Mouse (Mus musculus) adrenal gland, adult (tissue): ENCODE measurements around the gene Neu1.
A peak's percentile ranks its signal among the peaks of the same experiment; 100 is the strongest.
"Not testable (repeated sequence)": the region's sequence is repeated elsewhere in the genome, so short reads cannot be mapped to it uniquely, and the experiment has no call there.

ENCODE experiments used
- DNase-seq, 2 experiments: peaks; one replicate each; pipeline ENCODE4 v3.0.0; 2022 to 2023; ENCODE audit warnings: low spot score in 1 of 2; ENCODE audit not compliant: inconsistent age in 2 of 2

Neu1 gene

DNA sequence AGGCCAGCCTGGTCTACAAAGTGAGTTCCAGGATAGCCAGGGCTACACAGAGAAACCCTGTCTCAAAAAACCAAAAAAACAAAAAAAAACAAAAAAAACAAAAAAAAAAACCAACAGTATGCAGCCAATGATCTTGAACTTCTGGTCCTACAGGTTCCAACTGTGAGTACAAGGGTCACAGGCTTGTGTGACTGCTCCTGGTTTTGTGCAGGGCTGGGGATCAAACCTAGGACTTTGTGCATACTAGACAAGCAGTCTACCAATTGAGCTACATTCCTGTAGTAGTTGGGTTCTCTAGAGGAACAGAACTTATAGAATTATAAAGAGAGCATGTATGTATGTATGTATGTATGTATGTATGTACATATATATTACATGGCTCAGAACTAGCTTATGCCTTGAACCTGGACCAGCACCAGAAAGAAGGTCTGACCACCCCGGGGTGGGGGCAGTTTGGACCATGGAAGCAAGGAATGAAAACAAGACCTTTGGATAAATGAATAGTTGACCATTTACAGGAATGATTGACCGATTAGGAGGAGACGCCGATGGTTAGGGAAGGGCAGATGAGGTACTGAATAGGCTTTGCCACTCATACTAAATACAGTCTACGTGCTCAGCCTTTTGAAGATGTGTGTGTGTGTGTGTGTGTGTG is 15.6 kb downstream of the Neu1 start:
- DNase-seq, result no peak

DNA sequence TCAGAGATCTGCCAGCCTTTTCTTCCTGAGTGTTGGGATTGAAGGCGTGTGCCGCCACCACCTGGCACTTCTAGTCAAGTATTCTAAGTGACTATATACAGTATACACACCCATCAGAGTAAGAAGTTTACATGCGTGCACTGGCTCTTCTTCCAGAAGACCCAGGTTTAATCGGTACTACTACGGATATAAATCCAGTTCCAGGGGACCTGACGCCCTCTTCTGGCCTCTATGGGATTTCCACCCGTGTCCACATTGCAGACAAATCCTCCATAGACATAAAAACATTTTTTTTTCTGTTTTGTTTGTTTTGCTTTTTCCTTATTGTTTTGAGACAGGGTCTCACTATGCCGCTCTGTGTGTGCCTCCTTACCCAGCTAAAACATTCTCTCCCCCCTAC is 16.6 kb downstream of the Neu1 start:
- peak in 1 of 2 experiments; percentile 68 for DNase-seq

DNA sequence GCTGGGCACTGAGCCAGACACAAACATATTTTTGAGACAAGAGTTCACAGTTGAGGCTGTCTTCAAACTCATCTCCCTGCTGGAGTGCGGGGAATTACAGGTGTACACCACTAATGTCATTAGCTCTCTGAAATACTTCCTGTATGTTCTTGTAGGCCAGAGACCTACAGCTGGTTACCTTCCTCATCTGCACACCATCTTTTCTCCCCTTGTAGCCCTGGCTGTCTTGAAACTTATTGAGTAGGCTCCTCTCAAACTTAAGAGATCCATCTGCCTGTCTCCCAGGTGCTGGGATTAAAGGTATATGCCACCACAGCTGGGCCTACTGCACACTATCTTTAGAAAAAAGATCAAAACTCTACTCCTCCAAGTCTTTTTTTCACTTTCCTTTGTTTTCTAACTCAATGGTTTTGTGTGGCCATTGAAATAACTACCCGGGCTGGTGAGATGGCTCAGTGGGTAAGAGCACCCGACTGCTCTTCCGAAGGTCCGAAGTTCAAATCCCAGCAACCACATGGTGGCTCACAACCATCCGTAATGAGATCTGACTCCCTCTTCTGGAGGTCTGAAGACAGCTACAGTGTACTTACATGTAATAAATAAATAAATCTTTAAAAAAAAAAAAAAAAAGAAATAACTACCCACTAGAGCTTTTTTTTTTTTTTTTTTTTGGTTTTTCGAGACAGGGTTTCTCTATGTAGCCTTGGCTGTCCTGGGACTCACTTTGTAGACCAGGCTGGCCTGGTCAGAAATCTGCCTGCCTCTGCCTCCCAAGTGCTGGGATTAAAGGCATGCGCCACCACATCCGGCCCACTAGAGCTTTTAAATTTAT is 17.9 kb downstream of the Neu1 start:
- not testable (repeated sequence) for DNase-seq

DNA sequence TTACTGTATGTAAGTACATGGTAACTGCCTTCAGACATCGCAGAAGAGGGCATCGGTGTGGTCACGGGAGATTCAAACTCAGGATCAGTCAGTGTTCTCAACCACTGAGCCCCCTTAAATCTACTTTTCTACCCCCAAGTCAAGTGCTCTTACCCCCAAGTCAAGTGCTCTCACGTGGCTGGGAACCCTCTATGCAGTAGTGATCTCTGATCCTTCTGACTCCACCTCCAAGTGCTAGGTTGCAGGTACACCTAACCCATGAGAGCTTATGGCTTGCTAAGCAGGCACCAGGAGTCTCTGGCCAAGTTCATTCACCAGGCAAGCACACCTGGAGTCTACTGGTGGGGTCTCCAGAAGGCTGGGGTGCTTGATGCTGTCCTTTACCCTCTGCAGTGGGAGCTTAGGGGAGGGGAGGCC is 18.5 kb downstream of the Neu1 start:
- no peak for DNase-seq

DNA sequence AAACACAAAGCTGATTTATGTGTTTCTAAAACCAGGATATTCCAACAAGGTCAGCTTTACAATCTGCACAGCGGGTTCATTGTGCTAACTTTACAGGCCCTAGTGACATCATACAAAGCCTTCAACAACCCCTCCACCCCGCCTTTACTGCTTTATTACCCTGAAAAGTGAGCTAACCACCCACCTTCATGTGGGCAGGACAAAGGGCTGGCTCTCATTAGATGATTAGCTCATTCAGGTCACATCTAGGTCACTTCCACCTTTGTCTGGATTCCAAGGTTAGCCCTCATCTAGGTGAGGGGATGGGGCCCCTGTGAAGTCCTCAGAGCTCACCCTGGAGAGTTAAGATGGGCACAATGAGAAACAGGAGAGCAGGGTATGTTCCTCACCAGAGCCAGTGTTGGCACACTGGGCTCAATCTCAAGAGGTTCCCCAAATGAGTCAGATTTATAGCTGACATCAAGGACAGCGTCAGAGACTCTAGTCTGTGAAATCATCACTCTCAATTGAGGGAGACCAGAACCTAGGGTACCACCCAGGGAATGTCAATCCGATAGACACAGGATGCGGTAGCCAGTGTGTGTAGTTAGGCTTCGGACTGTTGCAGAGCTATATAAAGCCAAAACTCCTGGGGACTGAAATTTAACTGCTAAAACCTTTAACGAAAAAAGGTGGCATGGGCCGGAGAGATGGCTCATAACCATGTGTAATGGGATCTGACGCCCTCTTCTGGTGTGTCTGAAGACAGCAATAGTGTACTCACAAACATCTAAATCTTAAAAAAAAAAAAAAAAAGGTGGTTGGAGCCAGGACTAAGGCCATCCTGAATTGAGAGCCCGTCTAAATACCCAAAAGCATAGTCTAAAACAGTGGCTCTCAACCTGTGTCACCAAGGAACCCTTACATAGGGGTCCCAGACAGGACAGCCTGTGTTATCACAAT is 19.7 kb downstream of the Neu1 start:
- DNase-seq, result peak; percentile 53 to 76

DNA sequence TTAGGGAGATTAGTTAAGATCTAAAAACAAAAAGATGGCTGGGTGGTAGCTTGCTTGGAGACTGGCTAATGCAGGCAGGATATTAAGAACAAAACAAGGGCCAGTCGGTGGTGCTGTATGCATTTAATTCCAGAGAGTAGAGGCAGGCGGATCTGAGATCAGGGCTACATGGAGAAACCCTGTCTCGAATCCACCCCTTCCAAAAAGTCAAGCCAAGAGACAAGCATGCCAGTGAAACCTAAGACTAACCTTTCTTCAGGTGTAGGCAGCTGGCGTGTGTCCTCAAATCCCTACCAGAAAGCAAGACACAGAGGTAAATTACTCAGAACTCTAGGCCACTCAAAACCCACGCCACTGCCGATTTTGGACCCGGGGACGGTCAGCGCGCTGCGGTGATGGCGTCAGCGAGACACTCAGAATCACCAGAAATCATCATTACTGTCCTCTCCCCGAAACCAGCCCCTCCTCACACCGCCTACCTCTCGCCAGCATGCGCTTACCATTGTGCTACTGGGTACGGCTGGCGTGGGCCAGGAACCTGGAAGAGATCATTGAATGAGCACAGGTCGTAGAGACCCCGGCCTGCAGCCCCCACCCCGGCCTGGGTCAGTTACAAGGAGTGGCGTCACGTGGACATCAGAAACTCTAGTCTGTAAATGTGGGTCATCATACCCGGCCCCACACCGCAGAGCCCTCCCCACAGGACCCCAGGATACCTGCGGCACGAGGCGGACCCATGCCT is 20.8 kb downstream of the Neu1 start:
- no peak for DNase-seq

DNA sequence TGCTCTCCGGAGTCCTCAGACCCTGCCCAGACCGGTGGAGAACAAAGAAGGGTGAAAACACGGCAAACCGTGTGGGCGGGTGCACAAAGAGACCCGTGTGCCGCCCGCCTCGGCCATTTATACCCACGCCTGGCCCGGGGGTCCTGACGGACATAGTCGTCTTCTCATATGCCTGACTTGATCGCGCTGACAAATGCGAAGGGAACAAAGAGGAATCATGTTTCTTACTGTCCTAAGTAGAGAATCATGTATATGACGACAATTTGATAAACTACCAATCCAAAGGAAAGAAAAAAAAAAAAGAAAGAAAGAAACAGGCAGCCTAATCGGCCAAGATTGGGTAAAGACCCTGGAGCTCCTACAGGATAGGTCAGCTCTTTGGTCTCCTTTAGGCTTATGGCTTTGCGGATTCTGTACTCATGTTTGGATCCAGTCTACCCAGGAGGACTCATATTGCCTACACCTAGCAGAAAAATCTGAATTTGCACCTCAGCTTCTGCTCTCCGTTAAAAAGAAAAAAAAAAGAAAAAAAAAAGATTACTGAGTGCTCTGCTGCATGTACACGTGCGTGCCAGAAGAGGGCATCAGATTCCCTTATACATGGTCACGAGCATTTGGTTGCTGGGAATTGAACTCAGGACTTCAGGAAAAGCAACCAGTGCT is 21.5 kb downstream of the Neu1 start:
- DNase-seq, result peak; percentile 81 to 94

DNA sequence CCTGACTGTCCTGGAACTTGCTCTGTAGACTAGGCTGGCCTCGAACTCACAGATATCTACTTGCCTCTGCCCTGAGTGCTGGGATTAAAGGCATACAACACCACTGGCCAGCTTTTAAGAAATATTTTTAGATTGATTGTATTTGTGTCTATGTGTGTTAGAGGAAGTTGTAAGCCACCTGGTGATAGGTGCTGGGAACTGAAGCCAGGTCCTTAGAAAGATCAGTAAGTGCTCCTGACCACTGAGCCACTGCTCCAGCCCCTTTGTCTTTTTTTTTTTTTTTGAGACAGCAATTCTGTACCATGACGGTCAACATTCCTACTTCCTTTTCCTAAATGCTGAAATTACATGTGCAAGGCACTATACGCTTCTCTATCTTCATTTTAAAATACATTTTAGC is 22.2 kb downstream of the Neu1 start:
- DNase-seq, result no peak

DNA sequence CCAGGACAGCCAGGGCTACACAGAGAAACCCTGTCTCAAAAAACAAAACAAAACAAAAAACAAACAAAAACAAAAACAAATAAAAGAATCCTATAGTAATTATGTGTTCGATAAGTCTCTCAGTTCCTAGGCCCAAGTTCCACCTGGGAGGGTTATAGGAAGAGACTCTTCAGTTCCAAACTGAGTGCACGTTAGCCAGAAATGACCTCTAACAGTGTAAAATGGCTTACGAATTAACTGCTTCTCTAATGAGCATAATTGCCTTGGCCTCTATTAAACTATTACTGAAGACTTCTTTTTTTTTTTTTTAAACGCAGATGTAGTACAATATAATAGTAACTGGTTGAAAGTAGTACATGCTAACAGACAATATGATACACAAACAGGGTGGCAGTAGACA is 22.9 kb downstream of the Neu1 start:
- no peak for DNase-seq

DNA sequence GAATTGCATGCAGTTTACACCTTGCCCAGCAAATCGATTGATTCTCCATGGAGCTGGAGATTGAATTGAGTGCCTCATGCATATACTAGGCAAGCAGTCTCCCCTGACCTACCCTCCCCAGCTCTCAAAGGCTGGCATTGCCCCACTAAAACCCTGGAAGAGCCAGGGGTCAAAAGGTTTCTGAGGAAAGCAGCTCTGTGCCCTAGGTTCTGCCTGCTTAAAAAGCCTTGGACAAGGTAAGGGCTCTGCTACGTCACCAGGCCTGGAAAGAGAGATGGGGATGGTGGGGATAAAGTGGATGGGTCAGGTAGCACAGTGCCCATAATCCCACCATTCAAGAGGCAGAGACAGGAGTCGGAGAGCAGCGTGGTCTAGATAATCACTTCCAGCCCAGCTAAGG is 23.8 kb downstream of the Neu1 start:
- peak in 1 of 2 experiments; percentile 25 for DNase-seq

DNA sequence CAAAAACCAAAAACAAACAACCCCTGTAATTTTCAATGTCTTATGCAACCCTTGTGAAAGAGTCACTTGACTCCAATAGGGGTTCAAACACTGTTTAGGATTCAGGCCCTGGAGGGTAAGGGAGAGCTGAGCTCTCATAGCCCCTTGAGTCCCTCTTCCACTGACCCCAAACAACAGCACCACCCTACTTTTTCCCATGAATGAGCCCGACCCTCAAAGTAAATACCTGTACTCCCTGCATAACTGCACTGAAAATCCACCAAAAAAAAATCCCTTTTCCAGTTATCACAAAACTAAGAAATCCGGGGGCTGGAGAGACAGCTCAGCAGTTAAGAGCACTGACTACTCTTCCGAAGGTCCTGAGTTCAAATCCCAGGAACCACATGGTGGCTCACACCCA is 24.8 kb downstream of the Neu1 start:
- peak in 1 of 2 experiments; percentile 27 for DNase-seq

DNA sequence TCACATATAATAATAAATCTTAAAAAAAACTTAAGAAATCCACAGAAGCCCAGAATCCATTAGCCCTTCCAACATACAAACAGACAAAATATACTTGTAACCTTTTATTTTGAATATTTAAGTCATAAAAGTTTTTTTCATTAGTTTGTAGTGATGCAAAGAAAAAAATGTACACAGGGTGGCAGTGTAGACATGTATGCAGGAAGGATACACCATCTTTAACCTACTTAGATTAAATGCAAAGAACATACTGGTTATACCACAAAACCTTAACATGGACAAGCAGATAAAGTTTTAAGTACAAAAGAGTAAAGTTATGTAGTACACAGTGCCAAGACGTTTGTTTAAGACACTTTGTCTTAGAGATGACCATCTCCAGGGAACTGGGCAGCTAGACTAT is 25.3 kb downstream of the Neu1 start:
- DNase-seq, result peak in 1 of 2 experiments; percentile 55

DNA sequence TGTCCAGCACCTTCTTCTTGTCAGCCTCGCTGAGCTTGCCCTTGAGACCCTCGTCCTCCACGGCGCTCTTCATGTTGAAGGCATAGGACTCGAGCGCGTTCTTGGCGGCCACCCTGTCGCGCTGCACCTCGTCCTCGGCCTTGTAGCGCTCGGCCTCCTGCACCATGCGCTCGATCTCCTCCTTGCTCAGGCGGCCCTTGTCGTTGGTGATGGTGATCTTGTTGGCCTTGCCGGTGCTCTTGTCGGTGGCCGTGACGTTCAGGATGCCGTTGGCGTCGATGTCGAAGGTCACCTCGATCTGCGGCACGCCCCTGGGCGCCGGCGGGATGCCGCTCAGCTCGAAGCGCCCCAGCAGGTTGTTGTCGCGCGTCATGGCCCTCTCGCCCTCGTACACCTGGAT is 26.2 kb downstream of the Neu1 start:
- DNase-seq, result not testable (repeated sequence)

DNA sequence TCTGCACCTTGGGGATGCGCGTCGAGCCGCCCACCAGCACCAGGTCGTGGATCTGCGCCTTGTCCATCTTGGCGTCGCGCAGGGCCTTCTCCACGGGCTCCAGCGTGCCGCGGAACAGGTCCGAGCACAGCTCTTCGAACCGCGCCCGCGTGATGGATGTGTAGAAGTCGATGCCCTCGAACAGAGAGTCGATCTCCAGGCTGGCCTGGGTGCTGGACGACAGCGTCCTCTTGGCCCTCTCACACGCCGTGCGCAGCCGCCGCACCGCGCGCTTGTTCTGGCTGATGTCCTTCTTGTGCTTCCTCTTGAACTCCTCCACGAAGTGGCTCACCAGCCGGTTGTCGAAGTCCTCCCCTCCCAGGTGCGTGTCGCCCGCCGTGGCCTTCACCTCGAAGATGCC is 26.9 kb downstream of the Neu1 start:
- peak in 1 of 2 experiments; percentile 56 for DNase-seq

DNA sequence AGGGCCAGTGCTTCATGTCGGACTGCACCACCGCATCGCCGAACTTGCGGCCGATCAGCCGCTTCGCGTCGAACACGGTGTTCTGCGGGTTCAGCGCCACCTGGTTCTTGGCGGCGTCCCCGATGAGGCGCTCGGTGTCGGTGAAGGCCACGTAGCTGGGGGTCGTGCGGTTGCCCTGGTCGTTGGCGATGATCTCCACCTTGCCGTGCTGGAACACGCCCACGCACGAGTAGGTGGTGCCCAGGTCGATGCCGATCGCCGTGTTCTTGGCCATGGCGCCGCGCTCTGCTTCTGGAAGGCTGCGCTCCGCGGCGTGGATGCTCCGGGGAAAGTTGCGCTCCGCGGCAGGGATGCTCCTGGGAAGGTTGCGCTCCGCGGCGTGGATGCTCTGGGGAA is 27.7 kb downstream of the Neu1 start:
- DNase-seq, result not testable (repeated sequence)

DNA sequence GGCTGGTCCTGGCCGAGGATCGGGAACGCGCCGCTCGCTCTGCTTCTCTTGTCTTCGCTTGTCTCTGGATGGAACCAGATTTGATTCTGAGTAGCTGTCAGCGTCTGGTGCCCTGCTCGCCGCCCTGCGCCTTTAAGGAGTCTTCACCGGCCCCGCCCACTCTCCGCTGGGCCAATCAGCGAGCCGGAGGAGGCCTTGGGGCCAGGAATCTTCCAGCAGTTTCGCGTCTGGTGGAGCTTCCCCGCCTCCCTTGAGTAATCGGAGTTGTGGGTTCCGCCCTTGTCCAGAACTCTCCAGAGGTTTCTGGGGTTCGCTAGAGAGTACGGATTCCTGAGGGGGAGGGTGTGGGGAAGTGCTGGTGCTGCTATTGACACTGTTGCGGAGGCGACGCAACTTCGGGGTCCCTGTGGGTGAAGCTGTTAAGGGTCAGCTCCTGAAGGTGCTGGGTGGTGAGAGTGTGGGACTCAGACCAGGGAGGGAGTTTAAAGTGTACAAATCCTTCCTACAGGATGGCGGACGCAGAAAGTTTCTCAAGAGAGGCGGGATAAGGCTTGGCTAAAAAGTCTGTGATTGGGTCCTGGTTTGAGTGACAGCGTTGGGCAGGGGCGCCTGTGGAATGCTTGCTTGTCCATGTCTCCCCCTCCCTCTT is 28.2 kb downstream of the Neu1 start, which contains the start of gene Hspa1b:
Hspa1b (minus strand) TSS at position 109 of the 649 bp plus-strand sequence.
- DNase-seq, result peak; percentile 92 to 98

DNA sequence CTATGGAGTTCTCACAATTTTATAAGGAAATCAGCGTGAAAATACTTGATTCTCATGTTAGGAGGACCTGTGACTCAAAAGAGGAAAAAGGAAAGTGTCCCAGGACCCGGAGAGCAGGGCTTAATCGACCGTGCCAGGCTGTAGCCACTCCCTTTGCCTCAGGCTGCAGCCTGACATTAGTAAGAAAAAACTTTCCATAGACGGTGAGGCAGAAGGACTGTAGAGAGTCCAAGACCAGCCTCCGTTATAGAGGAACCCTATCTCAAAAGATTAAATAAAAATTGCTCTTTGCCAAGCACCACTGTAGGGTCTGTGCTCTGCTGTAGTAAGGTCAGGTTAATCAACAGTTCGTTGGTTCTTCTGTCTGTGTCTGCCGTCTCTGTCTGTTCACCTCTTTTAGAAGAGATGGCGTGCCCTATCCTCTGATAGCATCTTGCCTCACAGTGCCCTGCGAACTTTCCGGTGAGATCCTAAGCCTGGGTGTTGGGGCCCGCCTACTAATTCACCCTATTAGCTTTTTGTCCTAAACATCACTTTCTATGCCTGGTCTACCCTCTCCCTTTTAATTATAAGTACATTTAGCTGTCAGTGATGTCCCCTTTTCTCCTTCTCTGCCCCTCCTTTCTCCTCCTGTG is 28.9 kb downstream of the Neu1 start:
- peak; percentile 73 to 92 for DNase-seq

DNA sequence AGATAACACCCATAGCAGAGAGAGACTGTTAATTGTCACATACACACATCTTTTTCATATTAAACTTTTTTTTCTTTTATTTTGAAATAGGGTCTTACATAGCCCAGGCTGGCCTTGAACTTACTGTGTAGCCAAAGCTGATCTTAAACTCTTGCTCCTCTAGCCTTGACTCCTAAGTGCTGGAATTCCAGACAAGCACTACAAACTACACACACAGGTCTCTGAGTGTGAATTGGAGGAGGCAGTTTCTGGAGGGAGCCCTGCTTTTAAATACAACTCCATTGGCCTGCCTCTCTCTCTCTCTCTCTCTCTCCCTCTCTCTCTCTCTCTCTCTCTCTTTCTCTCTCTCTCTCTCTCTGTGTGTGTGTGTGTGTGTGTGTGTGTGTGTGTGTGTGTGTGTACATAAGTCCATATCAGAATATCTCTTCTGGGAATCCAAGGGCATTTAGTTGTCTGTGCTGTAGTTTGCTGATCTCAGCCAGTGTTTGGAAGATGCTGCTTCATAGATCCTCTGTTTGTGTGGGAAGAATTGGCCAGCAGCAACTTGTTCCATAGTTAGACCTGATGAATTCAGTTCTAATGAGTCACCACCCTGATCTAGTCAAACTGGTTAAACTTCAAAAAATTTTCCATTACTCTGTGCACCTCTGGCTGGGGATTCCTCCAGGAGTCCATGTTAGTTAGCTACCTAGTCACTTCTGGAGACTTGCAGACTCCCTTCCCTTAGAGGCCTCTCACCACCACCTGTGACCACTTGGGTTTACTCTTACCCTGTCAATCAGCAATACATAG is 29.8 kb downstream of the Neu1 start:
- DNase-seq, result peak in 1 of 2 experiments; percentile 74
